Mouse (Mus musculus): ENCODE results near the gene Olfm2.

- TF ChIP-seq POLR2A (IDR thresholded peaks at IDR 0.05; ENCODE audit: low read depth, low read length): no peak
- TF ChIP-seq GABPA (IDR thresholded peaks at IDR 0.05; ENCODE audit: insufficient replicate concordance, low read depth, low read length): no peak
Observed at GRCm38 (mm10) chr9:20652260-20652658, 93.9 kb downstream of the Olfm2 start.
